Mouse (Mus musculus): ENCODE measurements around the gene 1700056E22Rik. TPM values are rescaled to one million over a fixed set of nuclear protein-coding genes. Genes with fewer than 3 reads are reported as not detected.

Gene 1700056E22Rik
- total and polyA plus RNA-seq, 2 experiments from 2014 or later = 1.2 to 1.7 TPM

- TF ChIP-seq CTCF (IDR thresholded peaks at IDR 0.05; ENCODE audit: low read depth) = no peak
- Histone ChIP-seq H3K27me3 (ENCODE audit: insufficient read depth, low read length) (no peaks in the 10 kb centered on the region), H3K36me3 (ENCODE audit: insufficient read depth, low read length) (no peaks in the 10 kb centered on the region), H3K4me2 (ENCODE audit: low read depth, low read length) (no peak overlapping the region), H3K9me3 (ENCODE audit: low read length) (no peaks in the 10 kb centered on the region), H3K4me3 (ENCODE audit: low read length) (no peak overlapping the region), H3K9ac (replicated peaks; ENCODE audit: low read length) (no peak overlapping the region), H3K27ac (no peak overlapping the region), H3K4me1 (ENCODE audit: insufficient read depth, low read length) (no peaks in the 10 kb centered on the region)
- DNase-seq (ENCODE audit: low spot score) = no peak
- 93% methylated on average over 5 of the region's 5 CpGs for WGBS
- ATAC-seq = no peak
These were observed 9.0 kb downstream of the 1700056E22Rik start for GRCm38 (mm10) chr1:184025079-184025478.

GRCm38 (mm10) chr1:184024631-184025030 is 9.5 kb downstream of the 1700056E22Rik start:
- ATAC-seq (no peak), DNase-seq (ENCODE audit: low spot score) (no peak)
- Histone ChIP-seq H3K4me3 (ENCODE audit: low read length) (no peak overlapping the region), H3K27me3 (ENCODE audit: insufficient read depth, low read length) (no peaks in the 10 kb centered on the region), H3K4me2 (ENCODE audit: low read depth, low read length) (no peak overlapping the region), H3K27ac (no peak overlapping the region), H3K9ac (replicated peaks; ENCODE audit: low read length) (no peak overlapping the region), H3K36me3 (ENCODE audit: insufficient read depth, low read length) (no peaks in the 10 kb centered on the region), H3K9me3 (ENCODE audit: low read length) (no peaks in the 10 kb centered on the region), H3K4me1 (ENCODE audit: insufficient read depth, low read length) (no peaks in the 10 kb centered on the region)
- 95% methylated on average over 2 of the region's 2 CpGs for whole genome bisulfite sequencing
- no peak for TF ChIP-seq CTCF (IDR thresholded peaks at IDR 0.05; ENCODE audit: low read depth)

- no peak overlapping the region for H3K9ac ChIP-seq (replicated peaks; ENCODE audit: low read length)
- no peaks in the 10 kb centered on the region for H3K4me1 ChIP-seq (ENCODE audit: insufficient read depth, low read length)
- no peak overlapping the region for H3K4me3 ChIP-seq (ENCODE audit: low read length)
- WGBS = 49% methylated on average over 2 of the region's 2 CpGs
- H3K4me2 ChIP-seq (ENCODE audit: low read depth, low read length) = no peak overlapping the region
- no peaks in the 10 kb centered on the region for H3K27me3 ChIP-seq (ENCODE audit: insufficient read depth, low read length)
- ATAC-seq = no peak
- TF ChIP-seq CTCF (IDR thresholded peaks at IDR 0.05; ENCODE audit: low read depth) = no peak
- no peak overlapping the region for H3K27ac ChIP-seq
- H3K9me3 ChIP-seq (ENCODE audit: low read length) = no peaks in the 10 kb centered on the region
- H3K36me3 ChIP-seq (ENCODE audit: insufficient read depth, low read length) = no peaks in the 10 kb centered on the region
- no peak for DNase-seq (ENCODE audit: low spot score)
These were observed 10.1 kb downstream of the 1700056E22Rik start for GRCm38 (mm10) chr1:184023971-184024370.

GRCm38 (mm10) chr1:184019722-184020107 is 14.4 kb downstream of the 1700056E22Rik start:
- H3K4me3 ChIP-seq (ENCODE audit: low read length) = no peak overlapping the region
- 46% methylated on average over 6 of the region's 6 CpGs for WGBS
- H3K9ac ChIP-seq (replicated peaks; ENCODE audit: low read length) = no peak overlapping the region
- H3K9me3 ChIP-seq (ENCODE audit: low read length) = no peaks in the 10 kb centered on the region
- H3K4me2 ChIP-seq (ENCODE audit: low read depth, low read length) = no peak overlapping the region
- TF ChIP-seq CTCF (IDR thresholded peaks at IDR 0.05; ENCODE audit: low read depth) = no peak
- no peak for DNase-seq (ENCODE audit: low spot score)
- no peak overlapping the region for H3K27ac ChIP-seq
- no peaks in the 10 kb centered on the region for H3K27me3 ChIP-seq (ENCODE audit: insufficient read depth, low read length)
- ATAC-seq = no peak
- H3K36me3 ChIP-seq (ENCODE audit: insufficient read depth, low read length) = no peaks in the 10 kb centered on the region
- no peaks in the 10 kb centered on the region for H3K4me1 ChIP-seq (ENCODE audit: insufficient read depth, low read length)

GRCm38 (mm10) chr1:184019042-184019721 is 14.9 kb downstream of the 1700056E22Rik start:
- no peak overlapping the region for H3K9ac ChIP-seq (replicated peaks; ENCODE audit: low read length)
- WGBS = 59% methylated on average over 6 of the region's 6 CpGs
- no peak overlapping the region for H3K27ac ChIP-seq
- no peak for TF ChIP-seq CTCF (IDR thresholded peaks at IDR 0.05; ENCODE audit: low read depth)
- ATAC-seq (no peak), DNase-seq (ENCODE audit: low spot score) (no peak)
- H3K4me2 ChIP-seq (ENCODE audit: low read depth, low read length) = no peak overlapping the region
- H3K4me3 ChIP-seq (ENCODE audit: low read length) = no peak overlapping the region
- no peaks in the 10 kb centered on the region for H3K36me3 ChIP-seq (ENCODE audit: insufficient read depth, low read length)
- H3K4me1 ChIP-seq (ENCODE audit: insufficient read depth, low read length) = no peaks in the 10 kb centered on the region
- H3K27me3 ChIP-seq (ENCODE audit: insufficient read depth, low read length) = no peaks in the 10 kb centered on the region
- no peaks in the 10 kb centered on the region for H3K9me3 ChIP-seq (ENCODE audit: low read length)

GRCm38 (mm10) chr1:184017606-184018005 is 16.5 kb downstream of the 1700056E22Rik start:
- no peak overlapping the region for H3K9ac ChIP-seq (replicated peaks; ENCODE audit: low read length)
- H3K27me3 ChIP-seq (ENCODE audit: insufficient read depth, low read length) = no peaks in the 10 kb centered on the region
- H3K9me3 ChIP-seq (ENCODE audit: low read length) = no peaks in the 10 kb centered on the region
- no peak overlapping the region for H3K27ac ChIP-seq
- WGBS = 71% methylated on average over 2 of the region's 2 CpGs
- no peak overlapping the region for H3K4me3 ChIP-seq (ENCODE audit: low read length)
- ATAC-seq (no peak), DNase-seq (ENCODE audit: low spot score) (no peak)
- H3K4me2 ChIP-seq (ENCODE audit: low read depth, low read length) = no peak overlapping the region
- no peak for TF ChIP-seq CTCF (IDR thresholded peaks at IDR 0.05; ENCODE audit: low read depth)
- H3K4me1 ChIP-seq (ENCODE audit: insufficient read depth, low read length) = no peaks in the 10 kb centered on the region
- H3K36me3 ChIP-seq (ENCODE audit: insufficient read depth, low read length) = no peaks in the 10 kb centered on the region

- WGBS = 77% methylated on average over 10 of the region's 10 CpGs
- Histone ChIP-seq H3K36me3 (ENCODE audit: insufficient read depth, low read length) (no peaks in the 10 kb centered on the region), H3K4me1 (ENCODE audit: insufficient read depth, low read length) (no peaks in the 10 kb centered on the region), H3K27me3 (ENCODE audit: insufficient read depth, low read length) (no peaks in the 10 kb centered on the region), H3K27ac (no peak overlapping the region), H3K4me3 (ENCODE audit: low read length) (no peak overlapping the region), H3K4me2 (ENCODE audit: low read depth, low read length) (no peak overlapping the region), H3K9ac (replicated peaks; ENCODE audit: low read length) (no peak overlapping the region), H3K9me3 (ENCODE audit: low read length) (no peaks in the 10 kb centered on the region)
- no peak for DNase-seq (ENCODE audit: low spot score)
- ATAC-seq = no peak
- TF ChIP-seq CTCF (IDR thresholded peaks at IDR 0.05; ENCODE audit: low read depth) = no peak
These were observed 17.9 kb downstream of the 1700056E22Rik start for GRCm38 (mm10) chr1:184015995-184016730.

Measured in hindbrain, postnatal 0 days (tissue).